Mouse (Mus musculus): ENCODE measurements at regions not wholly inside any gene's neighbourhood (a gene's known extent, or its start where the extent isn't known, plus 50 kb on each side); places are given as distances from the start of the nearest gene placed in this dataset.

- WGBS = 71% methylated on average over 5 of the region's 5 CpGs
- Histone ChIP-seq H3K27me3 (ENCODE audit: control insufficient read depth, insufficient read depth, low read length) (no peaks in the 10 kb centered on the region), H3K9me3 (ENCODE audit: control insufficient read depth, low read length) (no peaks in the 10 kb centered on the region), H3K4me3 (ENCODE audit: low read depth, low read length) (no peak overlapping the region), H3K4me2 (ENCODE audit: low read depth, low read length, severe bottlenecking) (no peak overlapping the region), H3K9ac (ENCODE audit: low read length) (no peak overlapping the region), H3K27ac (ENCODE audit: low read depth, low read length) (no peak overlapping the region), H3K36me3 (ENCODE audit: control insufficient read depth, insufficient read depth, low read length) (no peaks in the 10 kb centered on the region), H3K4me1 (replicated peaks; ENCODE audit: control insufficient read depth, insufficient read depth, low read length) (no peaks in the 10 kb centered on the region)
- no peak for ATAC-seq (replicated peaks; ENCODE audit: low FRiP score)
- no peak for DNase-seq (ENCODE audit: low spot score)
Observed at GRCm38 (mm10) chr15:11774717-11775116, 132.4 kb downstream of the Npr3 start.

- Histone ChIP-seq H3K27me3 (ENCODE audit: control insufficient read depth, insufficient read depth, low read length) (no peaks in the 10 kb centered on the region), H3K9me3 (ENCODE audit: control insufficient read depth, low read length) (no peaks in the 10 kb centered on the region), H3K9ac (ENCODE audit: low read length) (no peak overlapping the region), H3K4me3 (ENCODE audit: low read depth, low read length) (no peak overlapping the region), H3K36me3 (ENCODE audit: control insufficient read depth, insufficient read depth, low read length) (no peaks in the 10 kb centered on the region), H3K27ac (ENCODE audit: low read depth, low read length) (no peak overlapping the region), H3K4me2 (ENCODE audit: low read depth, low read length, severe bottlenecking) (no peak overlapping the region), H3K4me1 (replicated peaks; ENCODE audit: control insufficient read depth, insufficient read depth, low read length) (no peaks in the 10 kb centered on the region)
- WGBS = 90% methylated on average over 1 of the region's 1 CpGs
- ATAC-seq (replicated peaks; ENCODE audit: low FRiP score) = no peak
- no peak for DNase-seq (ENCODE audit: low spot score)
Observed at GRCm38 (mm10) chr15:11770596-11770995, 136.5 kb downstream of the Npr3 start.

DNA sequence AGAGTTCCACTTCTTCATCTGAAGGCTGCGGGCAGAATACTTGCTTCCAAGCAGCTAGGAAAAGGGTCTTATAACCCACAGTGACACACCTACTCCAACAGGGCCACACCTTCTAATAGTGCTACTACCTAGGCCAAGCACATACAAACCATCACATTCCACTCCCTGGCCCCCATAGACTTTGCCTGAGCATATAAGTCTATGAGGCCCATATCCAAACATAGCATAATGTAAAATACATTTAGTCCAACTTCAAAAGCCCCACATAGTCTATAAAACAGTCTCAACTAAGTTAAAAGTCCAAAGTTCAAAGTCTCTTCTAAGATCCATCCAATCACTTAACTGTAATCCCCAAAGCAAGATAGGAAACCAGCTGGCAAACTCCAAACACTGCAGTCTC lies 149.1 kb downstream of the Npr3 start:
- 90% methylated on average over 1 of the region's 1 CpGs for WGBS

GRCm38 (mm10) chr15:11756786-11757185 lies 150.3 kb downstream of the Npr3 start:
- no peak overlapping the region for H3K4me3 ChIP-seq (ENCODE audit: low read depth, low read length)
- 69% methylated on average over 7 of the region's 7 CpGs for WGBS
- no peak overlapping the region for H3K4me2 ChIP-seq (ENCODE audit: low read depth, low read length, severe bottlenecking)
- no peak overlapping the region for H3K9ac ChIP-seq (ENCODE audit: low read length)
- H3K36me3 ChIP-seq (ENCODE audit: control insufficient read depth, insufficient read depth, low read length) = no peaks in the 10 kb centered on the region
- no peaks in the 10 kb centered on the region for H3K4me1 ChIP-seq (replicated peaks; ENCODE audit: control insufficient read depth, insufficient read depth, low read length)
- no peaks in the 10 kb centered on the region for H3K27me3 ChIP-seq (ENCODE audit: control insufficient read depth, insufficient read depth, low read length)
- DNase-seq (ENCODE audit: low spot score) = no peak
- no peak for ATAC-seq (replicated peaks; ENCODE audit: low FRiP score)
- H3K9me3 ChIP-seq (ENCODE audit: control insufficient read depth, low read length) = no peaks in the 10 kb centered on the region
- H3K27ac ChIP-seq (ENCODE audit: low read depth, low read length) = no peak overlapping the region

More for the DNA sequence above, 149.1 kb downstream of the Npr3 start:
- H3K27ac ChIP-seq (ENCODE audit: low read depth, low read length) = no peak overlapping the region
- no peak overlapping the region for H3K4me3 ChIP-seq (ENCODE audit: low read depth, low read length)
- no peak overlapping the region for H3K4me2 ChIP-seq (ENCODE audit: low read depth, low read length, severe bottlenecking)
- no peaks in the 10 kb centered on the region for H3K36me3 ChIP-seq (ENCODE audit: control insufficient read depth, insufficient read depth, low read length)
- no peak overlapping the region for H3K9ac ChIP-seq (ENCODE audit: low read length)
- no peaks in the 10 kb centered on the region for H3K27me3 ChIP-seq (ENCODE audit: control insufficient read depth, insufficient read depth, low read length)
- ATAC-seq (replicated peaks; ENCODE audit: low FRiP score) (no peak), DNase-seq (ENCODE audit: low spot score) (no peak)
- H3K4me1 ChIP-seq (replicated peaks; ENCODE audit: control insufficient read depth, insufficient read depth, low read length) = no peaks in the 10 kb centered on the region
- H3K9me3 ChIP-seq (ENCODE audit: control insufficient read depth, low read length) = no peaks in the 10 kb centered on the region

DNA sequence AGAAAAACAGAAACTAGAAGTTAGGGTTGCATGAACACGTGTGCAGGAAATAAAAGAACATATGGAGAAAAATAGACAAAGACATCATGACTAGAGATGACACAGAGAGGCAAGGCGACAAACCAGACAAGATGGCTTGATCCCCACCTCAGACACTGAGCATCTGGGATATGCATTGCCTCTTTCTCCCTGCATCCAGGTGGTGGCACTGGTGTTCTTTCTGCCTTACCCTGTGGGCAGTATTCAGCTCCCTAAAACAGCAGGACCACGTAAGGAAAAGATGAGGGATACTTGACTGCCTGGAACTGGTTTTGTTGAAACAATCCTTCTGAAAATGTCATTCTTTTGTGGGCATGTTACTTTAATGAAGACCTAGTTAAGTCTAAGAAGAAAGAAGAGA lies 153.9 kb downstream of the Npr3 start:
- Histone ChIP-seq H3K27me3 (ENCODE audit: control insufficient read depth, insufficient read depth, low read length) (no peaks in the 10 kb centered on the region), H3K36me3 (ENCODE audit: control insufficient read depth, insufficient read depth, low read length) (no peaks in the 10 kb centered on the region), H3K9me3 (ENCODE audit: control insufficient read depth, low read length) (no peaks in the 10 kb centered on the region), H3K27ac (ENCODE audit: low read depth, low read length) (no peak overlapping the region), H3K4me1 (replicated peaks; ENCODE audit: control insufficient read depth, insufficient read depth, low read length) (no peaks in the 10 kb centered on the region), H3K9ac (ENCODE audit: low read length) (no peak overlapping the region), H3K4me2 (ENCODE audit: low read depth, low read length, severe bottlenecking) (no peak overlapping the region), H3K4me3 (ENCODE audit: low read depth, low read length) (no peak overlapping the region)
- DNase-seq (ENCODE audit: low spot score) = no peak
- WGBS = 25% methylated on average over 3 of the region's 3 CpGs
- ATAC-seq (replicated peaks; ENCODE audit: low FRiP score) = no peak

GRCm38 (mm10) chr15:11750893-11751292 lies 156.2 kb downstream of the Npr3 start:
- H3K36me3 ChIP-seq (ENCODE audit: control insufficient read depth, insufficient read depth, low read length) = no peaks in the 10 kb centered on the region
- DNase-seq (ENCODE audit: low spot score) (no peak), ATAC-seq (replicated peaks; ENCODE audit: low FRiP score) (no peak)
- H3K4me2 ChIP-seq (ENCODE audit: low read depth, low read length, severe bottlenecking) = no peak overlapping the region
- 69% methylated on average over 5 of the region's 5 CpGs for WGBS
- no peak overlapping the region for H3K27ac ChIP-seq (ENCODE audit: low read depth, low read length)
- no peaks in the 10 kb centered on the region for H3K4me1 ChIP-seq (replicated peaks; ENCODE audit: control insufficient read depth, insufficient read depth, low read length)
- H3K4me3 ChIP-seq (ENCODE audit: low read depth, low read length) = no peak overlapping the region
- no peaks in the 10 kb centered on the region for H3K27me3 ChIP-seq (ENCODE audit: control insufficient read depth, insufficient read depth, low read length)
- no peaks in the 10 kb centered on the region for H3K9me3 ChIP-seq (ENCODE audit: control insufficient read depth, low read length)
- H3K9ac ChIP-seq (ENCODE audit: low read length) = no peak overlapping the region

DNA sequence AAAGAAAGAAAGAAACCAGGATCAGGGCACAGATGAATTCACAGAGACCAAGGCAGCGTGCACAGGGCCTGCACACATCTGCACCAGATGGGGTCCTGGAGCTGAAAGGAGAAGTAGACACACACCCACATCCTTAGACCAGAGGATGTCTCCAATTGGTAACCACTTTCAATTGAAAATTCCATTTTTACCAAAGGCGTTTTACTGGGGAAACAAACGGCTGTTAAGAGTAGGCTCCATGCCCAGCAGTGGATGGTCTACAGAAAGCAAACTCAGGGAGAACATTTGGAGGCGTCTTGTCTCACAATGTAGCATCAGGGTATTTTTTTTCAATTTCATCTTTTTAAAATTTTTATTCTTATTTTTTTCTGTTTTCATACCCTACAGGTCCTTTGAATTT lies 157.6 kb downstream of the Npr3 start:
- no peaks in the 10 kb centered on the region for H3K4me1 ChIP-seq (replicated peaks; ENCODE audit: control insufficient read depth, insufficient read depth, low read length)
- H3K4me2 ChIP-seq (ENCODE audit: low read depth, low read length, severe bottlenecking) = no peak overlapping the region
- ATAC-seq (replicated peaks; ENCODE audit: low FRiP score) (no peak), DNase-seq (ENCODE audit: low spot score) (no peak)
- no peak overlapping the region for H3K4me3 ChIP-seq (ENCODE audit: low read depth, low read length)
- no peaks in the 10 kb centered on the region for H3K36me3 ChIP-seq (ENCODE audit: control insufficient read depth, insufficient read depth, low read length)
- no peaks in the 10 kb centered on the region for H3K9me3 ChIP-seq (ENCODE audit: control insufficient read depth, low read length)
- no peaks in the 10 kb centered on the region for H3K27me3 ChIP-seq (ENCODE audit: control insufficient read depth, insufficient read depth, low read length)
- WGBS = 80% methylated on average over 4 of the region's 4 CpGs
- no peak overlapping the region for H3K27ac ChIP-seq (ENCODE audit: low read depth, low read length)
- H3K9ac ChIP-seq (ENCODE audit: low read length) = no peak overlapping the region

DNA sequence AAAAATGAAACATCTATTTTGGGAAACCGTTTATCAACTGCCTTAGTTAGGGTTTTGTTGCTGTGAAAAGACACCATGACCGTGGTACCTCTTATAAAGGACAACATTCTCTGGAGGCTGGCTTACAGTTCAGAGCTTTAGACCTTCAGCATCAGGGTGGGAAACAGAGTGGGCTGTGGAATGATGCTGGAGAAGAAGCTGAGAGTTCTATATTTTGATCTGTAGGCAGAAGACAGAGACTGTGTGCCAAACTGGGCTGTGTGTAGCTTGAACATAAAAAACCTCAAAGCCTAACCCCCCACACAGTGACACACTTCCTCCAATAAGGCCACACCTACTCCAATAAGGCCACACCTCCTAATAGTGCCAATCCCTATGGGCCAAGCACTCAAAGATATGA lies 158.8 kb downstream of the Npr3 start:
- 92% methylated on average over 2 of the region's 2 CpGs for WGBS

DNA sequence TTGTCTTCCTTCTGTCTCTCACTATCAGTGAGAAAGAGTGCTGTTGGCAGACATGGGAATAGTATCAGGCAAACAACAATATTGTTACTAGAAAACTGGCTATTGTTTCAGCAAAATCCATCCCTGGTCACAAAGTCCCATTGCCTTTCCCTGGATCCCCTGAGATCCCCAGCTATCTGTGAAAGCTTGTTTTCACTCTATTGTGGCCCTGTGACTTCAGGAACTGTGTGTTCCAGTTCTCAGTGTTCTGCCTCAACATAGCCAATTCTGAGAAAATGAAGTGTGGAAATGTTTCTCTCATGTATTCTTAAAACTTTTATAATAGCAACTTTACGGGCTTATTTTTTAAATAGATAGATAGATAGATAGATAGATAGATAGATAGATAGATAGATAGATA lies 160.3 kb downstream of the Npr3 start:
- Histone ChIP-seq H3K4me1 (replicated peaks; ENCODE audit: control insufficient read depth, insufficient read depth, low read length) (peaks cover 4% of the 10 kb centered on the region; the same call in 1 of the 2 replicates), H3K9me3 (ENCODE audit: control insufficient read depth, low read length) (no peaks in the 10 kb centered on the region), H3K27me3 (ENCODE audit: control insufficient read depth, insufficient read depth, low read length) (no peaks in the 10 kb centered on the region), H3K9ac (ENCODE audit: low read length) (no peak overlapping the region), H3K4me3 (ENCODE audit: low read depth, low read length) (no peak overlapping the region), H3K27ac (ENCODE audit: low read depth, low read length) (no peak overlapping the region), H3K4me2 (ENCODE audit: low read depth, low read length, severe bottlenecking) (no peak overlapping the region), H3K36me3 (ENCODE audit: control insufficient read depth, insufficient read depth, low read length) (no peaks in the 10 kb centered on the region)
- WGBS = 91% methylated on average over 1 of the region's 1 CpGs
- ATAC-seq (replicated peaks; ENCODE audit: low FRiP score) = no peak
- no peak for DNase-seq (ENCODE audit: low spot score)

More for the DNA sequence above, 158.8 kb downstream of the Npr3 start:
- no peak overlapping the region for H3K9ac ChIP-seq (ENCODE audit: low read length)
- no peaks in the 10 kb centered on the region for H3K27me3 ChIP-seq (ENCODE audit: control insufficient read depth, insufficient read depth, low read length)
- no peak for ATAC-seq (replicated peaks; ENCODE audit: low FRiP score)
- DNase-seq (ENCODE audit: low spot score) = no peak
- no peak overlapping the region for H3K4me2 ChIP-seq (ENCODE audit: low read depth, low read length, severe bottlenecking)
- no peak overlapping the region for H3K4me3 ChIP-seq (ENCODE audit: low read depth, low read length)
- H3K4me1 ChIP-seq (replicated peaks; ENCODE audit: control insufficient read depth, insufficient read depth, low read length) = no peaks in the 10 kb centered on the region
- H3K9me3 ChIP-seq (ENCODE audit: control insufficient read depth, low read length) = no peaks in the 10 kb centered on the region
- H3K36me3 ChIP-seq (ENCODE audit: control insufficient read depth, insufficient read depth, low read length) = no peaks in the 10 kb centered on the region
- no peak overlapping the region for H3K27ac ChIP-seq (ENCODE audit: low read depth, low read length)
